Comparison of ENCODE assay signal across 28 mouse cellular contexts in the genomic region with DNA sequence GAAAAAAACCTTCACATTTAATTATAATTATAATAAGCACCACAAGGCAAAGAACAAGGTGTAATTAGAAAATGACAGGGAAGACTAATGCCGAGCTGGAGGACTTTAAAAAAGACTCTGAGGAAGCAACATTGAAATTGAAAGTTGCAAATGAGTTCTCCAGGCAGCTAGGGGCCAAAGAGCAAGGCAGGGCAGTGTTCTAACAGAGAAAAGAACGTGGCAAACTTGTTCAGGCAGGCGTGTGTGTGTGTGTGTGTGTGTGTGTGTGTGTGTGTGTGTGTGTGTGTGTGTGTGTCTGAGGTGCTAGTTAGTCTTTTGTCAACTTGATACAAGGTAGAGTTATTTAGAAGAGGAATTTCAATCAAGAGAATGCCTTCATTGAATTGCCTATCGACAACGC.
DNase-seq lines count a peak whose midpoint lies in the region; ATAC-seq and TF ChIP-seq lines count a peak whose summit lies in the region.
"Had no signal": no experiment of that assay in that cellular context is flagged by ENCODE, and none has a peak within 500 bp of the region (broad histone marks: within the 10 kb centered on the region; RNA-seq: fewer than 3 reads in every experiment).

No protein-coding gene starts in this region.

- no peak overlapping the region for H3K9ac ChIP-seq in heart, adult 2 months (ENCODE audit: low read depth, low read length)
- H3K9ac ChIP-seq in kidney, embryonic 14.5 days (ENCODE audit: low read depth, low read length): no peak overlapping the region
- H3K9ac ChIP-seq: embryonic facial prominence, embryonic 12.5 days; forebrain, embryonic 15.5 days; limb, embryonic 12.5 days; liver, embryonic 15.5 days; lung, embryonic 14.5 days; neural tube, embryonic 12.5 days had no signal

- ATAC-seq in kidney, embryonic 14.5 days (ENCODE audit: low FRiP score, low TSS enrichment): no peak
- ATAC-seq: forebrain, embryonic 15.5 days; hindbrain, postnatal 0 days; midbrain, embryonic 16.5 days had no signal

- H3K9me3 ChIP-seq in kidney, embryonic 14.5 days (ENCODE audit: control insufficient read depth, low read length): no peaks in the 10 kb centered on the region
- H3K9me3 ChIP-seq: embryonic facial prominence, embryonic 12.5 days; forebrain, embryonic 15.5 days; hindbrain, embryonic 10.5 days; limb, embryonic 12.5 days; liver, embryonic 15.5 days; neural tube, embryonic 12.5 days had no signal

- no peak overlapping the region for H3K4me3 ChIP-seq in heart, adult 2 months
- H3K4me3 ChIP-seq in kidney, embryonic 14.5 days (ENCODE audit: low read length): no peak overlapping the region
- H3K4me3 ChIP-seq: embryonic facial prominence, embryonic 12.5 days; forebrain, embryonic 15.5 days; hindbrain, embryonic 10.5 days; left cerebral cortex, adult 2 months; limb, embryonic 12.5 days; liver, embryonic 15.5 days; neural tube, embryonic 12.5 days had no signal

- H3K79me2 ChIP-seq in heart, adult 2 months (replicated peaks; ENCODE audit: control insufficient read depth, insufficient read depth, low read length): no peaks in the 10 kb centered on the region

- H3K27me3 ChIP-seq in heart, adult 2 months (ENCODE audit: control insufficient read depth, insufficient read depth, low read length): no peaks in the 10 kb centered on the region
- H3K27me3 ChIP-seq in kidney, embryonic 14.5 days (ENCODE audit: control insufficient read depth, insufficient read depth, low read length): no peaks in the 10 kb centered on the region
- H3K27me3 ChIP-seq: embryonic facial prominence, embryonic 12.5 days; forebrain, embryonic 15.5 days; limb, embryonic 12.5 days; liver, embryonic 15.5 days; neural tube, embryonic 12.5 days had no signal

- no peak overlapping the region for H3K4me2 ChIP-seq in kidney, embryonic 14.5 days (replicated peaks; ENCODE audit: low read depth, low read length)
- H3K4me2 ChIP-seq: embryonic facial prominence, embryonic 12.5 days; forebrain, embryonic 15.5 days; limb, embryonic 12.5 days; liver, embryonic 15.5 days; lung, embryonic 14.5 days; midbrain, embryonic 11.5 days; neural tube, embryonic 12.5 days had no signal

- no peak for TF ChIP-seq CTCF in heart, adult 2 months (IDR thresholded peaks at IDR 0.05)

- H3K36me3 ChIP-seq in heart, adult 2 months (ENCODE audit: control insufficient read depth, insufficient read depth, low read length): no peaks in the 10 kb centered on the region; the same call in 1 of the 2 replicates
- no peaks in the 10 kb centered on the region for H3K36me3 ChIP-seq in kidney, embryonic 14.5 days (ENCODE audit: control insufficient read depth, insufficient read depth, low read length)
- H3K36me3 ChIP-seq: embryonic facial prominence, embryonic 12.5 days; forebrain, embryonic 15.5 days; hindbrain, embryonic 10.5 days; limb, embryonic 12.5 days; liver, embryonic 15.5 days; neural tube, embryonic 12.5 days had no signal

- H3K27ac ChIP-seq in heart, adult 2 months: no peak overlapping the region
- H3K27ac ChIP-seq in kidney, embryonic 14.5 days (ENCODE audit: low read depth, low read length): no peak overlapping the region
- H3K27ac ChIP-seq: embryonic facial prominence, embryonic 12.5 days; forebrain, embryonic 15.5 days; hindbrain, embryonic 10.5 days; hindbrain, postnatal 0 days; left cerebral cortex, adult 2 months; limb, embryonic 12.5 days; liver, embryonic 15.5 days; neural tube, embryonic 12.5 days; stomach, postnatal 0 days had no signal

- no peaks in the 10 kb centered on the region; the same call in 1 of the 2 replicates for H3K4me1 ChIP-seq in heart, adult 2 months (ENCODE audit: control insufficient read depth, insufficient read depth, low read length)
- peaks cover 15% of the 10 kb centered on the region for H3K4me1 ChIP-seq in kidney, embryonic 14.5 days (ENCODE audit: control insufficient read depth, insufficient read depth, low read length)
- H3K4me1 ChIP-seq: forebrain, embryonic 15.5 days; hindbrain, embryonic 10.5 days; liver, embryonic 15.5 days; neural tube, embryonic 12.5 days had no signal

- 51% methylated on average over 5 of the region's 5 CpGs for WGBS in heart, adult 2 months
- 64% methylated on average over 5 of the region's 5 CpGs for WGBS in kidney, embryonic 14.5 days

- no peak for TF ChIP-seq EP300 in heart, adult 2 months (IDR thresholded peaks at IDR 0.05; ENCODE audit: insufficient read depth, low read depth, low read length)

- intact Hi-C loops in heart, adult 2 months (cut with DNase I): no loop called here

- TF ChIP-seq POLR2A in heart, adult 2 months (IDR thresholded peaks at IDR 0.05; ENCODE audit: insufficient read depth, low read depth, low read length): no peak

- DNase-seq in heart, adult 11 months: peak; percentile 82
- DNase-seq in heart, adult 2 months: no peak
- peak; percentile 36 for DNase-seq in kidney, postnatal 10 days
- peak; percentile 58 for DNase-seq in kidney, postnatal 14 days
- no peak for DNase-seq in neural tube, embryonic 10.5 days (ENCODE audit: extremely low spot score, low spot score)
- no peak for DNase-seq in right cerebral cortex, postnatal 4 days
- DNase-seq: adrenal gland, adult 2 months; cerebellum, adult 11 months; cerebellum, adult 9-10 months; cerebellum, postnatal 36 days; embryo, embryonic 11 days; heart, postnatal 14 days; lung, embryonic 14.5 days; right cerebral cortex, adult 18-20 months; thymus, adult 18-20 months; thymus, postnatal 25 days had no signal

Comparison
In these comparisons a context has a peak if more than half of its experiments do, and no peak if none do; other contexts are left out.
1. DNase-seq: peak in heart, adult 11 months (single experiment), kidney, postnatal 10 days (single experiment) and kidney, postnatal 14 days (single experiment); none in heart, adult 2 months (0 of 2), neural tube, embryonic 10.5 days (single experiment) and right cerebral cortex, postnatal 4 days (single experiment).